Mouse (Mus musculus): ENCODE data around the gene Barx1.

The Barx1 gene

GRCm38 (mm10) chr13:48694090-48695064 lies 31.6 kb downstream of the Barx1 start:
- in situ Hi-C loops (cut with MboI; ENCODE audit: unreplicated experiment in 2 of 2), result no loop called here

GRCm38 (mm10) chr13:48706385-48706951 lies 43.7 kb downstream of the Barx1 start:
- in situ Hi-C loops (cut with MboI; ENCODE audit: unreplicated experiment in 2 of 2), result no loop called here

- in situ Hi-C loops (cut with MboI; ENCODE audit: unreplicated experiment in 2 of 2), result no loop called here
Observed at GRCm38 (mm10) chr13:48712675-48713074, 49.9 kb downstream of the Barx1 start.

- in situ Hi-C loops (cut with MboI; ENCODE audit: unreplicated experiment in 2 of 2), result no loop called here
Observed at GRCm38 (mm10) chr13:48716075-48716474, 53.3 kb downstream of the Barx1 start.

All from v-Abl transformed pro-B cells (cell line).